Mouse (Mus musculus): Measurements from ENCODE around the gene Akap9.
"Not testable (repeated sequence)": the region's sequence is repeated elsewhere in the genome, so short reads cannot be mapped to it uniquely, and the experiment has no call there.

Gene Akap9

DNA sequence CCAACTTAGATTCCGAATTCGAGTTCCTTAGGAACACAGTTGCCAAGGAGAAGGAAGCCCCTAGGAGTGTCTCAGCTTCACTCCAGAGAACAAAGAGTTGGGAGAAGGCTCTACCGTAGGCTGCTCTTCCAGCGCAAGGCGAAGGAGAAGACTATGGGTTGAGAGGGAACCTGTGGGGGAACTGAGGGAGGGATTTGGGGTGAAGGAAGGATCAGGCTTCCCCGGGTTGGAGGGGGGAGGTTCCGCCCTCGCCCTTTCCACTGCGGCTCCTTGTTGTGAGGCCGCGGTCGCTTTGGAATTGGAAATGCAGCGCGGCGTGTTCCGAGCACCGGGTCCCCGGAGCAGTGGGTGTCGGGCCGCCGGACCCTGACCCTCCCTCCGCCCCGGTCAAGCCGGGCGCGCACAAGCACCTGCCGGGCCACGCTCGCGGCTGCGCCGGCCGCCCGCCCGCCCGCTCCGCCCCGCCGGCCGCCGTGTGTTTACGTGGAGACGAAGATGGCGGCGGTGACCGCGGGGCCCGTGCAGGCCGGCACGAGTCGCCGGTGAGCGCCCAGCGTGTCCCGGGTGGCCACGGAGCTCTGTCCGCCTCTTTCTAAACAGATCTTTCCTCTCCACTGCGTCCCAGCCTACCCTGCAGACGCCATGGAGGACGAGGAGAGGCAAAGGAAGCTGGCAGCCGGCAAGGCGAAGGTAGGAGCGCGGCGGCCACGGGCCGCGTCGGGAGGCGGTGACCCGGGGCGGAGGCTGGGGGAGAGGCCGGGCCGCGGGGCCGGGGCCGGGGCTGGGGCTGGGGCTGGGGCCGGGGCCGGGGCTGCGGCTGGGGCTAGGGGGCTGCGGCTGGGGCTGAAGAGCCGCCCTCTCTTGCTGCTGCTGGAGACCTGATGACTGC is at the start of gene Akap9:
Gene Akap9, plus strand, starts transcription at position 254 of the 889 bp plus-strand sequence.
- DNase-seq (ENCODE audit: low spot score), result peak; percentile 78

DNA sequence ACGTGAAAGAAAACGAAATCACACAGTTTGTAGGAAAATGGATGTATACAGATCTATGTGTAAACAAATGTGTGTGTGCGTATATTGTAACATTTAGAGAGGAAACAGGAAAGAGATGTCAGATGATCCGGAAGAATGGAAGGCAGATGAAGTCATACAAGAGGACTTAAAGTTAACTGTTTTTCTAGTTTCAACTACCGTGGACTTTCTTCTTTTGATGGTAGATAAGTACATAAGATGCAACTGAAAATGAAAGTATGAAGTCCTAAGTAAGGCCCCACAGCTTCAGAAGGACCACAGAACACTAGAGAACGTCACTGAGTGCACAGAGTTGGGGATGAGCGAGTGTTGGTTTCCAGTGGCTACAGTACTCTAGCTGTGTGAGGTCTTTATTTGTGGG is 41.0 kb upstream of the Akap9 start:
- not testable (repeated sequence) for DNase-seq (ENCODE audit: low spot score)

DNA sequence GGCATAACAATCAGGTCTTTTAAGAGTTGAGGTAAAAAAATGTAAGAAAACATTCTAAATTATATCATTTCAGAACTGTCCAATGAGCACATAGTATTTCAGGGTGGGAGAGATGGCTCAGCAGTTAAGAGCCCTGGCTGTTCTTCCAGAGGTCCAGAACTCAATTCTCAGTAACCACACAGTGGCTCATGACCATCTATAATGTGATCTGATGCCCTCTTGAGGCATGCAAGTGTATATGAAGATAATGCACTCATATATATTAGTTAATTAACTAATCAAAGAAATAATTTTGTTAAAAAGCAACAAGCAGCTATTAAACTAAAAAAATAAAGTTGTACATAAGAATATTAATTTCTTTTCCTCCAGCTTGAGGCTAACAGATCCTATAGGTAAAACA is 38.7 kb upstream of the Akap9 start:
- DNase-seq (ENCODE audit: low spot score), result no peak

DNA sequence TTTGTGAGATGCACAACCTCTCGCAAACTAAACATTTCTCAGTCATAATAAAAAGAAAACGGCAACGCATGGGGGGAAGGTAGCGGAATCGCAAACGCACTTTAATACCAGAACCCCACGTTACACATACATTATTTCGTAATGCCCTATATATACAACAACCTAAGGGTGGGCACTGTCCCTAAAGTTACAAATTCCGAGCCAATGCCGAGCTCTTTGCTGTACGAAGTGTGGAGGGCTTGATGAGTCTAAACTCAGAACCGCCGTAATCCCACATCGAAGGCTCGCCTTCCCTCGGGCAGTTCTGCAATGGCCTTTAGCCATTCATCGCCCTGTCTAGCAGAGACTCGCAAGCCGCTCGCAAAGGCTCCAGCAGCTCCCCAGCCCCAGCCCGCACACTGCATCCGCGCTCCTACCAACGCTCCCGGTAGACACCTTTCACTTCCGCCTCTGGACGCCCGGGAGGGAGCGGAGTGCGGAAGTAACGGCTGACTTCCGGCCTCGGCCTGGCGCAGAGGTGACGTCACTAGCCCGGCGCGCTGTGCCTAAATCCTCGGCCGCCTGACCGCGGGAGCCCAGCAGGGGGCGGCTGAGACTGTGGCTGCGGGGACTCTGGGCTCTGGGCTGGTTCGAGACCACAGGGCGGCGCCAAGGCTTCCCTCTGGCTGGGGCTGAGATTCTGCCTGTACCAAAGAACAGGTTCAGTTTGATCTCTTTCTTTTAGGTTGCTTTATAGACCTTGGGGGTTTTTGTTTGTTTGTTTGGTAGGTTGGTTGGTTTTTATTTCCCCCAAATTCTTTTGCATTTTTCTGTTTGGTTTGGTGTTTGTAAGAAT is 34.2 kb upstream of the Akap9 start, which contains the start of gene Mterf1a:
Gene Mterf1a, minus strand, starts transcription at position 475 of the 835 bp plus-strand sequence.
- DNase-seq (ENCODE audit: low spot score), result peak; percentile 25

DNA sequence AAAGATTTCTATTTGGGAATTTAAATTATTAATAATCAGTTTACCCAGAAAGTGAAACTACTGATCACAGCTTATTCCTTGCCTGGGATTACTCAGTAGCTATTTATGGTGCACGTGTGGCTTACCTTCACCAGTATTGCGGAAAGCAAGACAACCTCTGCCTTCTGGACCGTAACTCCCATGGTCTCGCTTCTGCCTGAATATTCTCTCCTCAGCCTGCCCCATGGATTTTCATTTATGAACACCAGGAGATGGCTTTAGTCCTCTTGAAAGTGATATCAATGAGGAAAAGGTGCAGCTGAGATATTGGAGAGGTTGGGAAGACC is 33.6 kb upstream of the Akap9 start:
- not testable (repeated sequence) for DNase-seq (ENCODE audit: low spot score)

DNA sequence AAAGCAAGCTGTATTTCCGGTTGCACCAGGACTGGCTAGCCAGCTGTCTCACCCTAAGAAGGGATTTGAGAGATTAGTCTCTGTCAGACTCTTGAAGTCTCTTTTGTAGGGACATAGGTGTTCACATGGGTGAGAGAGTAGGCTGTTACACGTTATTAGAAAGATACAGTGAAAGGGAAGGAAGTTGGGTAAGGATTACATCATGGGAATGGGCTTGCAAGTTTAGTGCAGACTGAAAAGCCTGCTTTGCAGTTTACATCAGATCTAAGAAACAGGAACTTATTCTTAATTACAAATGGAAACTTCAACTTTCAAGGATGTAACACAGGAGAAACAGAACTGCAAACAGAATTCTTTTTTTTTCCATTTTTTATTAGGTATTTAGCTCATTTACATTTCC is 22.4 kb upstream of the Akap9 start:
- DNase-seq (ENCODE audit: low spot score), result no peak

DNA sequence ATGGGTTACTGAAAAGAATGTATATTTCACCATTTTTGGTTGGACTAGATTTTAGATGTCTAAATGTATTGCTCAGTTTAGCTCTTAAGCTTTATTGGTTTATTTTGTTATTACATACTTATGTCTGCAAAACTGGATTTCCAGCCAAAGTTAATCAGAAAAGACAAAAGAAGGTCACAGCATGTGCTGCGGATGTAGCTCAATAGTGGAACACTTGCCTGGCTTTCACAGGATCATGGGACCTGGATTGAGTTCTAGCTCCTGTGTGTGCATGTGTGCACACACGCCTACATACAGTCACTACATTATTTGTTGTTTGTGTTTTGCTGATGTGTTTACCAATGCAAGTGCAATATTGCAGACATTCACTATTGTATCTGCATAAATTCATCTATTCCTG is 5.5 kb upstream of the Akap9 start:
- DNase-seq (ENCODE audit: low spot score), result no peak

DNA sequence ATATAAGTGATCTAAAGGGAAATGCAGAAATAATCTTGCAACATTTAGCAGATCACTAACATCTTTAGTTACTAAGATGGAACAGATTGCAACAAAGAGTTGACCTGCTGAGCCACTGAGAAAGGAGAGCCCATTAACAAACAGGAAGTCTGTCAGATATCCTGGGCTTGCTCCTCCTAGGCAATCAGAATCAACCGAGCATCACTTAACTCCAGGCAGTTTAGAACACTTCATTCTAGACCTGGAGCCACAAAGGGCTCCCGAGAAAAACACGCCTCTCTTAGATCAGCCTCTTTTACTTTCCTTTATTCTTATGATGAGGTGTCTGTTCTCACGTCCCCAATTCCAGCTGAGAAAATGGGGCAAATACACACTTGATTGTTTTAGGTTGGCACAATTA is 1.2 kb upstream of the Akap9 start:
- no peak for DNase-seq (ENCODE audit: low spot score)

DNA sequence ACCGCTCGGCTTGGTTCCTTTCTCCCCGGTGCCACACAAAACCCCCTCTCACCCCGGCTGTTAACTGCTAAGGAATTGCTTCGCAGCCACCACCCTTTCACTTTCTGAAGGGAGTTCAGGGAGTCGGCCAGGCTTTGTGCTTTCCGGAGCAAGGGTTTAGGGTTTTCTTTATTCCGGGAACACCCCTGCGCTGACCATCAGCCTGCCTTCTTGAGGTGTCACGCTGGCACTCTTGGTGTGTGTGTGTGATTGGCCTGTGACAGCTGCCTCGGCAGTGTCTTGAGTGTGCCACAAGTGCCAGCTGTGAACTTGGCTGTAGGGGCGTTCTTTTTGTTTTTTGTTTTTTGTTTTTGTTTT is 814 bp downstream of the Akap9 start:
- no peak for DNase-seq (ENCODE audit: low spot score)

DNA sequence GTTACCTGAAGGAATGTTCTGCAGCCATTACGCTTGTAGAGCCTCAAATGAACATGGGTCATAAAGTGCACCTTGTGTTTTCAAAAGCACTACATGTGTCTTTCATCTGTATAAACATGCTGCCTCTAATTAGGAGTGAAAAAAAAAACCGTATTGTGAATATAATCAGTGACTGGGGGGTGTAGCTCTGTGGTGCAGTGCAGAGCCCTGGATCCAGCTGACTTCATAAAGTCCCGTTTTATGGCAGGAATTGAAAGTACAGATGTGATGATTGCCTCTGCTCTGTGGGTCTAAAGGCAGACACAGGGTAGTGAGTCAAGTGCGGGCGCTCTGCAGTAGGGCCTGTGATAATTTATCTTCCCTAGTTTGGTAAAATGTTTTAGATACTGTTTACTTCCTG is 2.9 kb downstream of the Akap9 start:
- no peak for DNase-seq (ENCODE audit: low spot score)

DNA sequence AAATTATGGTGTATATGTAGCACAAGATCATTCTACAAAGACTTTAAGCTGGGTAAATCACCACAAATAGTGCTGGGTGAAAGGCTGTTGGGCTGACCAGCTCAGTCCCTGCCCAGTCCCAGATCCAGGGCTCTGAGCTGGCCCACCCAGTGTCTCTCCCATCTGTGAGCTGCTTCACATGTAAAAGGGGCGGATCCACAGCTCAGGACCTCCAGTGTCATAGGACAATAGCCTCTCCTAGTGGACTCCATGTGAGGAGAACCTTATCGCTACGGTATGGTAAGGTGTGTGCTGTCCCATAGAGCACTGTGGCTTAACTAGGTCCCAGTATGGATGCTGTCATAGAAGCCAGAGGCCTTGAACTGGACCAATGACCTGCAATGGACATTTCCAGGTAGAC is 3.8 kb downstream of the Akap9 start:
- no peak for DNase-seq (ENCODE audit: low spot score)

DNA sequence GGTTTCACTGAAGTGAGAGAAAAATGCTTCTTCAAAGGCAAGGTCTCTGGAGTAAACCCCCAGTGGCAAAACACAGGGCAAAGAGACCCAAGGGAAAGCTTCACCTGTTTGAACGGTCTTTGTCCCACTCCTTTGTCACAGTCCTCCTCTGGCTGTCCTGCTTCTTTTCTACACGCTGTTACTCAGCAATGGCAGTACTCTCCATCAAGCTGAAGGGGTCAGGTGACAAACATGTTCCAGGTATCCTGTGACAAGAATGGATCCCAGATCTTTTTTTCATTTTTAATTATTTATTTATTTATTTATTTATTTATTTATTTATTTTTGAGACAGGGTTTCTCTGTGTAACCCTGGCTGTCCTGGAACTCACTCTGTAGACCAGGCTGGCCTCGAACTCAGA is 5.7 kb downstream of the Akap9 start:
- DNase-seq (ENCODE audit: low spot score), result no peak

DNA sequence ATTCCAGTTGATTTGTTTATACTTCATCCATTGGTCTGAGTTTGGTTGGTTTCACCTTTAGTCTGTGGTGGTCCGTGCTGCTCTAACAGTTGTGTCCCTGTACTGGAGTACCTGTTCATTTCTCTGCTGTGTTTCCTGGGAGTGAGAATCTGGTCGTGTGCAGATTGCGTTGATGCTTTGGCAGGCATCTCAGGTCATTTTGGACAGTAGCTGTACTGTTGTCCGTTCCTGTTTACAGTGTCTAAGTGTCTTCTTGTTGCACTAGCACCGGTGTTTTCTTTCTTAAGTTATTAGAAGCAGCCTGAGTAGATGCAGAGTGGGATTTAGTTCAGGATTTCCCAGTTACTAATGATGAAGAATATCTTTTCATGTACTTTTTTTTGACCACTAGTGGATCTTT is 7.4 kb downstream of the Akap9 start:
- DNase-seq (ENCODE audit: low spot score), result no peak

DNA sequence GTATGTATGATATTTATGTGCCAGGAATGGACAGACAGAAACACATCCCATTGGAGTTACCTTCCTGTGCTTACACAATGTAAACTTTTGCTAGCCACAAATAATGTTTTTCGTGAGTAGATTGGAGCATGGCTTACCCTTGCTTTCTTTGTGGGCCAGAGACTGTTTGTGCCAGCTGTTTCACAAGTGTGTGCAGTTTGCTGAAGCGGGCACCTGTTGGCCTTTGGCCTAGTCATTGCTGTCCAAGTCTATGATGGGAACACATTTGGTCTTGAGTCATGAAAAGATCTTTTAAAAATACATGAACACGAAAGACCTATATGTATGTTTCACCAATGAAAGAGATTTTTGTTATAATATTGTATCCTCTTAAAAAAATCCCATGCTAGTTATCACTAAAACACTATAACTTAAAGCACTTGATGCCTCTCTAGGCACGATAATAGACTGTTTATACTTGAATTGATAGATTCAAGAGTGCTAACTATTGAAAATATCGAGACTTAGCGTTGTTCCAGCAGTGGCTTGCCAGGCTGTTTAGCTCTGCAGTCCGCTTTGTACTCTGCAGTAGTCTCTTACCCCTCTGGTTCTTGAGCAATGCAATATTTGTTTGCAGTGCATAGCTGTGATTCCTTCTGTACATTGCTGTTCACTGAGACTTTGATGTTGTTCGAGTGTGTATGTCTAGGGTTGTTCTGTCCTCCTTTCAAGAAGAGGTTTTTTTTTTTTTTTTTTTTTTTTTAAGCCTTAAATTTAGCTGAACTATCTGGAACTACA is 8.1 kb downstream of the Akap9 start:
- DNase-seq (ENCODE audit: low spot score), result no peak

DNA sequence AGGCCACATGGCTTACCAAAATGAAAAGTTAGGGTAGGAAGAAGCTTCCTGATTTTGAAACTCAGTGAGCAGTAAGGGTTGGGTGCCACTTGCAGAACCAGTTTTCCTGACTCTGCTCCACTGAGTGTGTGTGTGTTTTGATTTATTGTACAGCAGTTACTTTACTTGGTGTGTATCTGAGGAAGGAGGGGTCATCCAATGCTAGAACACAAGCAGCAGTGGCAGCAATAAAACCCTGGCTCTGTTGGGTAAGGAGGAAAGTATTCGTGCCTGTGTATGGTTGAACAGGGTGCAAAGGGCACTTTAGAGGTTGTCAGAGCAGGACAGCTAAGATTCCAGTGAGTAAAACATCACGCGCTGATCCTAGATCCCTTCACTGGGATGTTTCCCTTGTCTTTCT is 11.1 kb downstream of the Akap9 start:
- no peak for DNase-seq (ENCODE audit: low spot score)

DNA sequence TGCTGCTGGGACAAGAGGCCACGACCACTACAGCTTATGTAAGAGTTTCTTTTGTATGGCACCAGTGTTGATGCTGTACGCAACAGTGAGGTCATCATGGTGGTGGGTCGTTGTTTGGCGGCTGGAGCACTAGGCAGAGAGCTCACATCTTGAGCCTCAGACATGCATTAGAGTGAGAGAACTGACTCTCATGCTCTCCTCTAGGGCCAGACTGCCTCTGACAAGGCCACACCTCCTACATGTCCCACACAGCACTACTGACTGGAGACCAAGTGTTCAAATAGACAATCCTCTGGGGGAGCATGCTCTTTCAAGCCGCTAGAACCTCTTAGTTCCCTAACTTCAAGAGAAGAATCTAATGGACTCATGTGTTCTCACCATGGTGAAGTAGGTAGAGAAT is 11.5 kb downstream of the Akap9 start:
- DNase-seq (ENCODE audit: low spot score), result no peak

DNA sequence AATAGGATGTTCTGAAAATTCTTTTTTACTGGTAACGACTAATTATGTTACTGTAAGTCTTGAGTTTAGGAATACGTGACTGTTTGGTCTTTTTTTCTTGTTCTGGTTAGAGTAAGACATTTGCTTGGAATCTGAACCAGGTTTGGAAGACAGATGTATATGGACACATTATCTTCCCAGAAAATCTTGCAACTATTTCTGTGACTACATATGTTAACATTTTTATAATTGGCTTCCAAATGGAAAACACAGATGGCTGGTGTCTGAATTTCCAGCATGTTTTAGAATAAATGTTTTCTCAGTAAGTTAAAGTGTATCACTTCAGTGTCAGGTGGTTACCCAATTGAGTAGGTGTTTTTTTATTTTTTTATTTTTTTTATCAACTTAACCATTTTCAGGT is 13.4 kb downstream of the Akap9 start:
- no peak for DNase-seq (ENCODE audit: low spot score)

DNA sequence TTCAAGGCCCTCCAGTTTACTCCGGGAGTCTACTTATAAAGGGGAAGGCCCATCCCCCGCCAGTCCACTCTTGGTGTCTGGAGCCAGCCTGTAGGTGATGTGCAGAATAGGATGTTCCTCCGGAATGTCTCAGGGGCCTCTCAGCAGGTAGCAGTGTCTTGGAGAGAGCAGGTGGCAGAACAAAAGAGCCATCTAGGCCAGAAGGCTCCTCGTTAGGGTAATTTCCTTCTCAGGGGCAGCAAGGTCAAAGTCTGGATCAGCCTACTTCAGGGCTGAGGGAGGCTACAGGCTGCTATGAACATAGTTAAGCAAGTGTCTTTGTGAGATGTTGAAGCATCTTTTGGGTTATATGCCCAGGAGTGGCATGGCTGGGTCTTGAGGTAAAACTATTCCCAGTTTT is 15.3 kb downstream of the Akap9 start:
- DNase-seq (ENCODE audit: low spot score), result not testable (repeated sequence)

DNA sequence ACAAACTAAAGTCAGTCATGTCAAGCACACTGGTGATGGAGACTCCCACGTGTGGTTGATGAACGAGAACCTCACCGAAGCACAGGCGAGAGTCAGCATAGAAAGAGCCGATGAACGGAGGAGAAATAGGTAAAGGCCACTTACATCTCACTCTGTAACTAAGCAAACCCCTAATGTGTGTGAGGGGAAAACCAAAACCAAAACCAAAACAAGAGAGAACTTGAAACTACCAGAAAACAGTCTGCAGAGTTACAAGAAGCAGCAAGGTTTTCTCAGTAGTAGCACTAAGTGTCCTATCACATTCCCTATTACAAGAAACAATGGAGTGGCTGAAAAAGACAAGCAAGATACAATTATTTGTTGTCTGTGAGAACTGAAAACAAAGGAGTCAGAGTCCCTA is 24.6 kb downstream of the Akap9 start:
- DNase-seq (ENCODE audit: low spot score), result no peak

DNA sequence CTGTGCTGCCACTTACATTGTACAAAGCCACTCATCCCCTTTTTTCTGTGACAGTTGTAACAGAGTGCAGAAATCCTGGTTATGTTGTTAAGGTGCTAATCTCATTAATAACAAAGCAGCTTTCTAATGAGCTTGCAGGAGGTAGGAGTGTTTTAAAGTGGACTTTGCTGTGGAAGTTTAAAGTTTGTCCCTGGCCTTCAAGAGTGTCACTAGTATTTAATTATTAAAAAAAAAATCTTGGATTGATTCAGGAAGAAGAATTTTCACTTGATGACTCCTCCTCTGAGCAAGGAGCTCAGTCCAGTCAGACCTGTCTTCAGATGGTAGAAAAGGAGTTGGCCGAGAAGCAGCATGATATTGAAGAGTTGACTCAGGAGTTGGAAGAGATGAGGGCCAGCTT is 26.7 kb downstream of the Akap9 start:
- DNase-seq (ENCODE audit: low spot score), result no peak

DNA sequence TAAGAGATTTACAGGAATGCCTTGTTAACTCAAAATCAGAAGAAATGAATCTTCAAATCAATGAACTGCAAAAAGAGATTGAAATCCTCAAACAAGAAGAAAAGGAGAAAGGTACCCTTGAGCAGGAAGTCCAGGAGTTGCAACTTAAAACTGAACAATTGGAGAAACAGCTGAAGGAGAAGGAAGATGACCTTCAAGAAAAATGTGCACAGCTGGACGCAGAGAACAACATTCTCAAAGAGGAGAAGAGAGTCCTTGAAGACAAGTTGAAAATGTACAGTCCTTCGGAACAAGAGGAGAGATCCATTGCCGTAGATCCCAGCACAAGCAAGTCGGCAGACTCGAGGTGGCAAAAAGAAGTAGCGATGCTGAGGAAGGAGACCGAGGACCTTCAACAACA is 33.4 kb downstream of the Akap9 start:
- no peak for DNase-seq (ENCODE audit: low spot score)

DNA sequence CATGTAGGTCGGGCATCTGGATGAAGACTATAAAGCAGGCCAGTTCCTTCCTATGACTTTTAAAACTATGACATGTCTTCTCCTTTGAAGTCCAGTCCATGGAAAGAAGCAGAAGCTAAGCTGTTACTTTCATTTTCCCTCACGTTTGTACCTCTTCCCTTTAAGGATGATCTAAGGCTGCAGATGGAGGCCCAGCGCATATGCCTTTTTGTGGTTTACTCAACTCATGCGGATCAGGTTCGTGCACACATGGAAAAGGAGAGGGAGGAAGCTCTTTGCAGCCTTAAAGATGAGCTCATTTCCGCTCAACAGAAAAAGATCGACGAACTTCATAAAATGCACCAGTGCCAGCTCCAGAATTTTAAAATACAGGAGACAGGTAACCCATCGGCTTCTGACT is 40.6 kb downstream of the Akap9 start:
- DNase-seq (ENCODE audit: low spot score), result no peak

DNA sequence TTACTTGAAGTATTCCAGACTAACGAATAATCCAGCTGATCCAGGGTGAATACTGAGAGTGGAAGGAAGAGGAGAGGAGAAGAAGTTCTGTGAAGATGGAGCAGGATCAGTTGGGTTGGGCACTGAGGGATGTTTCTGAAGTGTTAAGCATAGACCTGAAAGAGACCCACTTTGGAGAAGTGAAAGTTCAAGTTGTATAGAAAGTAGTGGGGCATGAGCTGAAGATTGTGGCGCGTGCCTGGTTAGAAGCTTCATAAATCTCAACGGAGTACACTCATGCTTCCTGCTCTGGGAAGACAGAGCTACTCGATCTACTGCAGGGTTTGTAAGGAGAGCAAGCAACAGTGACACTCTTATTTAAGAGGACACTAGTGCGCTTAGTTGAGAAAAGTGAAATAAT is 41.3 kb downstream of the Akap9 start:
- DNase-seq (ENCODE audit: low spot score), result no peak

Data from ovary, postnatal 36 days (tissue).